Mouse (Mus musculus): ENCODE data around the gene Strip1. TPM values are rescaled to one million over a fixed set of nuclear protein-coding genes. Genes with fewer than 3 reads are reported as not detected.

Strip1 gene
- total and polyA plus RNA-seq, 3 experiments: 17.1 to 17.6 (median 17.5) TPM

- Histone ChIP-seq H3K4me3 (ENCODE audit: low read depth, low read length) (no peak overlapping the region), H3K4me1 (ENCODE audit: insufficient read depth, low read depth, low read length) (no peaks in the 10 kb centered on the region), H3K9me3 (replicated peaks) (no peaks in the 10 kb centered on the region), H3K27me3 (ENCODE audit: insufficient read depth, low read length) (peaks cover 17% of the 10 kb centered on the region), H3K36me3 (replicated peaks) (no peaks in the 10 kb centered on the region)
- TF ChIP-seq GATA1 (IDR thresholded peaks at IDR 0.05; ENCODE audit: borderline replicate concordance, low read length) (no peak), POLR2AphosphoS5 (IDR thresholded peaks at IDR 0.05; ENCODE audit: insufficient replicate concordance, low read depth, low read length) (no peak), TAL1 (conservative IDR thresholded peaks at IDR 0.05; ENCODE audit: low read depth, low read length) (no peak), CTCF (IDR thresholded peaks at IDR 0.05; ENCODE audit: low read depth, low read length) (no peak), GATA2 (IDR thresholded peaks at IDR 0.05; ENCODE audit: borderline replicate concordance, low read depth, low read length) (no peak)
- ATAC-seq (ENCODE audit: extremely low read depth, insufficient number of reproducible peaks, low FRiP score, poor library complexity, severe bottlenecking) (no peak), DNase-seq (ENCODE audit: low spot score) (no peak)
Measured at GRCm38 (mm10) chr3:107646947-107647346, 15.5 kb upstream of the Strip1 start.

GRCm38 (mm10) chr3:107637606-107638172 is 6.2 kb upstream of the Strip1 start:
- H3K27me3 ChIP-seq (ENCODE audit: insufficient read depth, low read length): peaks cover 19% of the 10 kb centered on the region
- no peak for DNase-seq (ENCODE audit: low spot score)
- TF ChIP-seq GATA2 (IDR thresholded peaks at IDR 0.05; ENCODE audit: borderline replicate concordance, low read depth, low read length) (no peak), POLR2AphosphoS5 (IDR thresholded peaks at IDR 0.05; ENCODE audit: insufficient replicate concordance, low read depth, low read length) (no peak), TAL1 (conservative IDR thresholded peaks at IDR 0.05; ENCODE audit: low read depth, low read length) (no peak), GATA1 (IDR thresholded peaks at IDR 0.05; ENCODE audit: borderline replicate concordance, low read length) (no peak), CTCF (IDR thresholded peaks at IDR 0.05; ENCODE audit: low read depth, low read length) (no peak)
- no peak for ATAC-seq (ENCODE audit: extremely low read depth, insufficient number of reproducible peaks, low FRiP score, poor library complexity, severe bottlenecking)
- H3K9me3 ChIP-seq (replicated peaks): no peaks in the 10 kb centered on the region
- H3K36me3 ChIP-seq (replicated peaks): no peaks in the 10 kb centered on the region
- no peak overlapping the region for H3K4me3 ChIP-seq (ENCODE audit: low read depth, low read length)
- H3K4me1 ChIP-seq (ENCODE audit: insufficient read depth, low read depth, low read length): peaks cover 2% of the 10 kb centered on the region

GRCm38 (mm10) chr3:107636236-107636635 is 4.7 kb upstream of the Strip1 start:
- TF ChIP-seq GATA1 (IDR thresholded peaks at IDR 0.05; ENCODE audit: borderline replicate concordance, low read length) (no peak), POLR2AphosphoS5 (IDR thresholded peaks at IDR 0.05; ENCODE audit: insufficient replicate concordance, low read depth, low read length) (no peak), GATA2 (IDR thresholded peaks at IDR 0.05; ENCODE audit: borderline replicate concordance, low read depth, low read length) (no peak), CTCF (IDR thresholded peaks at IDR 0.05; ENCODE audit: low read depth, low read length) (no peak), TAL1 (conservative IDR thresholded peaks at IDR 0.05; ENCODE audit: low read depth, low read length) (no peak)
- no peak for ATAC-seq (ENCODE audit: extremely low read depth, insufficient number of reproducible peaks, low FRiP score, poor library complexity, severe bottlenecking)
- H3K36me3 ChIP-seq (replicated peaks): no peaks in the 10 kb centered on the region
- no peak for DNase-seq (ENCODE audit: low spot score)
- no peaks in the 10 kb centered on the region for H3K9me3 ChIP-seq (replicated peaks)
- no peak overlapping the region for H3K4me3 ChIP-seq (ENCODE audit: low read depth, low read length)
- H3K4me1 ChIP-seq (ENCODE audit: insufficient read depth, low read depth, low read length): peaks cover 8% of the 10 kb centered on the region
- peaks cover 19% of the 10 kb centered on the region for H3K27me3 ChIP-seq (ENCODE audit: insufficient read depth, low read length)

GRCm38 (mm10) chr3:107635836-107636235 is 4.3 kb upstream of the Strip1 start:
- DNase-seq (ENCODE audit: low spot score) (no peak), ATAC-seq (ENCODE audit: extremely low read depth, insufficient number of reproducible peaks, low FRiP score, poor library complexity, severe bottlenecking) (no peak)
- TF ChIP-seq GATA1 (IDR thresholded peaks at IDR 0.05; ENCODE audit: borderline replicate concordance, low read length) (no peak), GATA2 (IDR thresholded peaks at IDR 0.05; ENCODE audit: borderline replicate concordance, low read depth, low read length) (no peak), TAL1 (conservative IDR thresholded peaks at IDR 0.05; ENCODE audit: low read depth, low read length) (no peak), POLR2AphosphoS5 (IDR thresholded peaks at IDR 0.05; ENCODE audit: insufficient replicate concordance, low read depth, low read length) (no peak), CTCF (IDR thresholded peaks at IDR 0.05; ENCODE audit: low read depth, low read length) (no peak)
- no peaks in the 10 kb centered on the region for H3K9me3 ChIP-seq (replicated peaks)
- H3K4me1 ChIP-seq (ENCODE audit: insufficient read depth, low read depth, low read length): peaks cover 10% of the 10 kb centered on the region
- H3K36me3 ChIP-seq (replicated peaks): no peaks in the 10 kb centered on the region
- peaks cover 19% of the 10 kb centered on the region for H3K27me3 ChIP-seq (ENCODE audit: insufficient read depth, low read length)
- no peak overlapping the region for H3K4me3 ChIP-seq (ENCODE audit: low read depth, low read length)

- Histone ChIP-seq H3K9me3 (replicated peaks) (no peaks in the 10 kb centered on the region), H3K36me3 (replicated peaks) (peaks cover 9% of the 10 kb centered on the region), H3K4me3 (ENCODE audit: low read depth, low read length) (no peak overlapping the region), H3K4me1 (ENCODE audit: insufficient read depth, low read depth, low read length) (peaks cover 17% of the 10 kb centered on the region), H3K27me3 (ENCODE audit: insufficient read depth, low read length) (peaks cover 19% of the 10 kb centered on the region)
- TF ChIP-seq CTCF (IDR thresholded peaks at IDR 0.05; ENCODE audit: low read depth, low read length): no peak
- TF ChIP-seq TAL1 (conservative IDR thresholded peaks at IDR 0.05; ENCODE audit: low read depth, low read length): no peak
- TF ChIP-seq GATA2 (IDR thresholded peaks at IDR 0.05; ENCODE audit: borderline replicate concordance, low read depth, low read length): no peak
- no peak for TF ChIP-seq GATA1 (IDR thresholded peaks at IDR 0.05; ENCODE audit: borderline replicate concordance, low read length)
- no peak for TF ChIP-seq POLR2AphosphoS5 (IDR thresholded peaks at IDR 0.05; ENCODE audit: insufficient replicate concordance, low read depth, low read length)
- ATAC-seq (ENCODE audit: extremely low read depth, insufficient number of reproducible peaks, low FRiP score, poor library complexity, severe bottlenecking): no peak
- no peak for DNase-seq (ENCODE audit: low spot score)
Measured at GRCm38 (mm10) chr3:107633906-107634305, 2.4 kb upstream of the Strip1 start.

GRCm38 (mm10) chr3:107632786-107633185 is 1.3 kb upstream of the Strip1 start:
- Histone ChIP-seq H3K4me1 (ENCODE audit: insufficient read depth, low read depth, low read length) (peaks cover 16% of the 10 kb centered on the region), H3K36me3 (replicated peaks) (peaks cover 19% of the 10 kb centered on the region), H3K4me3 (ENCODE audit: low read depth, low read length) (no peak overlapping the region), H3K27me3 (ENCODE audit: insufficient read depth, low read length) (peaks cover 17% of the 10 kb centered on the region), H3K9me3 (replicated peaks) (no peaks in the 10 kb centered on the region)
- TF ChIP-seq TAL1 (conservative IDR thresholded peaks at IDR 0.05; ENCODE audit: low read depth, low read length) (no peak), CTCF (IDR thresholded peaks at IDR 0.05; ENCODE audit: low read depth, low read length) (no peak), GATA1 (IDR thresholded peaks at IDR 0.05; ENCODE audit: borderline replicate concordance, low read length) (no peak), POLR2AphosphoS5 (IDR thresholded peaks at IDR 0.05; ENCODE audit: insufficient replicate concordance, low read depth, low read length) (no peak), GATA2 (IDR thresholded peaks at IDR 0.05; ENCODE audit: borderline replicate concordance, low read depth, low read length) (no peak)
- ATAC-seq (ENCODE audit: extremely low read depth, insufficient number of reproducible peaks, low FRiP score, poor library complexity, severe bottlenecking): no peak
- no peak for DNase-seq (ENCODE audit: low spot score)

All from G1E (cell line).